Mouse (Mus musculus) spleen, adult 18-20 months (tissue): ENCODE measurements around the gene Trappc11.
"Not testable (repeated sequence)": the region's sequence is repeated elsewhere in the genome, so short reads cannot be mapped to it uniquely, and the experiment has no call there.

Experiments
- DNase-seq, 2 experiments: peaks; one replicate each; pipeline ENCODE4 v3.0.0; 2022; ENCODE audit warnings: mixed read lengths in 2 of 2

Trappc11 gene

DNA sequence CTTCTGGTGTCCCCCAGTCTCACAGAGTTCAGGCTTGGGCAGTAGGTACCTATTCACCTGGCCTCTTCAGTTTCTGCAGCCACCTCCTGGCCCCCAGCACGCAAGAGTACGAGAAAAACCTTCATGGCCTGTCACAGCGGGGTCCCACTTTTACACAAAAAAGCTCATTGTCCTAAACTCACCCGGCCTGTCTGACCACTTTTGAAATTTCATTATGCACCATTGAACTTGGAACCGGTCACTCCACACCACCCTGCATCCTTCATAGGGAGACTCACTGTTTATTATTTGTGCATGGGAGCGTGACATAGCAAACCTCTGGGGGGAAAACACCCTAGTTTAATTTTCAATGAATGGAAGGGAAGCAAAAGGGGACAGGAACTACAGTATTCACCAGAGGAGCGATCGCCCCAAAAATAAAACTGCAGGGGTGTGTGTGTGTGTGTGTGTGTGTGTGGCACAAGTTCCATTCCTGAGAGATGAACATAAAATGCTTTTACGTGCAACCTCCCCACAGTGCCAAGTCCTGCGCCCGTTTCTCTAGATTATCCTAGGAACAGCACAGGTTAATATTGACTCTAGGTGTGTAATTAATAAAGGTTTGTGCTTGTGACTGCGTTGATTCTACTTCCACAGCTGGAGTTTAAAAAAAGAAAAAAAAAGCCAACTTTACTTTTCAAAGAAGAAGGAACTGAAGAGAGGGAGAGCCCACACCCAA is 50.8 kb downstream of the Trappc11 start:
- DNase-seq, result no peak

DNA sequence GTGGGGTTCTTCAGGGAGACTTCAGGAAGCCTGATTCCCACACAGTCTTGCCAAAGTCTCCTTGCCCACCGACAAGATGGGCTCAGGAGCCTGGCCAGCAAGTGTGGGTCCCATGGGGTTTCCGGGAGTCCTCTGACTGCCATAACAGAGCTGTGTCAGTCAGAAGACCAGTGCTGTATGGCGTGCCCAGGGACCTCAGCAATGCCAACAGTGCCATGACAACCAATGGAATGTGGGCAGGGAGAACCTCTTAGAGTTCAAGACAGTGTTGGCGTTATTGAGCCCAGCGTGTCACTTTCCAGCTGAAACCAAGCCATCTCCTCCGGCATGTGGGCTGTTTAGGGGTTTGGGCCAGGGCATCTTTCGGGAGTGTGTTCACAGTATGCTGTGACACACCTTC is 53.2 kb downstream of the Trappc11 start:
- no peak for DNase-seq

DNA sequence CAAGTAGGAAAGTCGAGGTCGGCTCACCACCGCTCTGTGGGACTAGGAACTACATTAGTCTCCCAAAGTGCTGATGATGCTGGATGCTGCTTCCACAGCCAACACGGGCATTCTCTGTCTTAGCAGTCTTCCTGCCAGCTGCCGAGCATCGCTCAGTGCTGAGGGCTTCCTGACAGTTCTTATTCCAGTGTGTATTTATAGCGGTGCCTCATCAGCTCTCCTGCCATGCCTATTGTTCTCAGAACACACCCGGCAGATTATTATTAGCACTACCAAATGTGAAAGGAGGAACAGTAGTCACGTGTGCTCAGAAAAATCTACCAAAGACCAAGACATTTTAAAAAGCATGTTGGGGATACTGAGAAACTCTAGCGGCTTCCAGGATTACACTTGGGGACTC is 71.6 kb downstream of the Trappc11 start:
- DNase-seq, result no peak

DNA sequence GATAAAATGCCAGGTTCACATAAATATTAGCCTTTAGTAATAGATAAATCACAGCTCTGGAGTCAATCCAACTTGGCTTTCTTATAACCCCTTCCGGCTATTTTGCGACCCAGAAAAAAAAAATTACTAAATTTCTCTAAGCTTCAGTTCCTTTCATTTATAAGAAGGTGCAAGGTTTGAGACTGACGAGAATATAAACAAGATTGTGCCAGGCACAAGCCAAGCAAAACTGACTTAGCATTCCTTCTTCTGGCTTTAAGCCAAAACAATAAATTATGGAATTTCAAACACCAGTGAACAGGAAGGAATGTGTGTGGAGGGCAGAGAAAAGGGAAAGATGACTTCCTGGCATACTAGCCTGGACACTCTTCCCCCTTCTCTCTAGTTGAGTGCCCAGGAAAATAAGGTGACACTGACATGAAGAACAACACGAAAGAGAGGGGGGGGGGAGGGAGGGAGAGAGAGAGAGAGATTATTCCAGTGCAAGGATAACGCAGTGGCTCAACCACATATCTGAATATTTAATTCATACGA is 74.0 kb downstream of the Trappc11 start:
- no peak for DNase-seq

DNA sequence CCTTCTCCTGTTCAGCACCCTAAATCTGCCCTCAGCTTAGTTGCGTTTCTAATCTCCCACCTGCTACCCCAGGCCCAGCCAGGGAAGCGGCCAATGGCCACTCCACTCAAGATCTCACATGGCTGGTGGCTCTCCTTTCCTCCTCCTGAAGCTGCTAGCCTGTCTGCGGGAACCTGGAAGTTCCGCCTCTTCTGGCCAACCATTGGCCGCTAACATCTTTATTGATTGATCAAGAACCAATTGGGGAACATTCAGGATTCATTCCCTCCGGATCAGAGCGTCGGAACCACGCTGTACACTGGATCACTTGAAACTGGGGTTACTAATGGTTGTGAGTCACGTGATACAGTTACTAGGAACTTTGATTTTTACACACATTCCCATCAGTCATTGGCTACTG is 74.7 kb downstream of the Trappc11 start:
- no peak for DNase-seq

DNA sequence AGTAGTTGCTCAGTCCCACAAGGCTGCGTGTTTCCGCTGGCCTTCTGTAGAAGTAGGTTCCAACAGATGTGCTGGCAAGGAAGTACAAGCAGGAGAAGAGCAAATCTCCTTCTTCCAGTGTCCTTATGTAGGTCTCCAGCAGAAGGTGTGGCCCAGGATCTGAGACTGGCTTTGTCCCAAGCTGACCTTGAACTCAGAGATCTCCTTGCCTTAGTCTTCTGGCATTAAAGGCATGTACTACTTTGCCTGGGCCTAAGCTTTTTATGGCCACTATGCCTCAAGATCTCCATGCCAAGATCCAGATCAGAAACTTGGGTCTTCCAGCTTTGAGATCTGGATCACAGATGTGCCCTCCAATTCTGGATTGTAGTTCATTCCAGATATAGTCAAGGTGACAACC is 84.1 kb downstream of the Trappc11 start:
- DNase-seq, result not testable (repeated sequence)

DNA sequence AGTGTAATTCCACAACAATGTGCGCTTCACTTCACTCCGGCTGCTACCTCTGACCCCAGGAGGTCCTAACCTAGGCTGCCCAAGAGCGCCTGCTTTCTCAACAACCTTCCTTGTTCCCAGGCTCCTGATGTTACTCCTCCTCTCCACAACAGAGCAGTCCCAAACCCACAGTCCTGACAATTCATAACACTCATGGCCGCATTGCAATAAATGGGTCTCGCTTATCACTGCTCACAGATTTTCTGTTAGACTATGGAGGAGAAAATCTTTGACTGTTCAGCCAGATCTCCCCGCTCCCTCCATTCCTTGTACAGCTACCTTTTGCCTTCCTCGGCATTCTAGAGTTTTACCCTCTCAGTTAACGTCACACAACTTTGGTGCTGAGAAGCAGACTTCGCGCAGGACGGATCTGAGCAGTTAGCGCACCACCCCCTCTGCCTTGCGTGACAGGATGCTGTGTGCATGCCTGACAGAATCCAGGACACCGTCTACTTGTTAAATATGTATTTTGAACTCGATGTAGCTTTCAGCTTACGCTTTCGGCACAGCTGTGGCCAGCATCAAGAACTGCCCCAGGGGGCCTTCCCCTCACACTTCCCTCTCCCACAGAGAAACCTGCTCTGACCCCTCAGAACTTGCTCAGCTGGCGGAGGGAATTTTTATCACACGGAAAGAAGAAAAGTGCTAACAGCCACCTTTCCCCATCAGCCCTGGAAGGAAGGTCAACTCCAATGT is 86.8 kb downstream of the Trappc11 start, which contains the start of gene Stox2:
Gene Stox2, minus strand, starts transcription at position 51 of the 735 bp plus-strand sequence.
- no peak for DNase-seq
